Mouse (Mus musculus) E14TG2a.4 (cell line): ENCODE data around the gene Rcor2.

Experiments used
- CTCF ChIP-seq: conservative IDR thresholded peaks from 2 replicates; pipeline ENCODE4 v1.5.1; 2014; ENCODE audit warnings: low read length
- NANOG ChIP-seq: IDR thresholded peaks from 2 replicates; pipeline ENCODE4 v1.6.1; 2014; ENCODE audit warnings: borderline replicate concordance, low read length, mixed read lengths
- POU5F1 ChIP-seq: IDR thresholded peaks from 2 replicates; pipeline ENCODE4 v1.6.1; 2014; ENCODE audit warnings: low read length, borderline replicate concordance

DNA sequence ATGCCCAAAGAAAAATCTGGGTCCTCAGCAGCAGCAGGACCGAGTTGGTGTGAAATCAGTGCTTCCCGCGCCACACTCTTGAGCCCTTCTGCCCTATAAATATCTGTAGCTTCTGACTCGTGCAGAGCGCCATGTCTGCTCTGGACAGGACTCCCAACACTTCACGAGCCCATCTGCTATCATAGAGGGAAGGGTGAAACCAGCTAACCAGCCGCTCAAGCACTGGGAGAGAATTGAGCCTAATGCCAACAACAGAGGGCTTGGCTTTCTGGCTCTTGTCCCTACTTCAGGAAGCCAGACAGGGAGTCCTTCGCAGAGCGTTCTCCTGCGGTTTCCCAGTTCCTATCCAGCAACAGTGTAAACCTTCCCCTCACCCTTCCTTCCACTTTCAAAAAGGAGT lies 44.2 kb downstream of the Rcor2 start:
- no peak for TF ChIP-seq CTCF
- no peak for TF ChIP-seq NANOG
- TF ChIP-seq POU5F1: no peak
